Mouse (Mus musculus) hindbrain, embryonic 16.5 days (tissue): Measurements from ENCODE around the gene Plagl1. TPM values are rescaled to one million over a fixed set of nuclear protein-coding genes. Genes with fewer than 3 reads are reported as not detected.
A peak's percentile ranks its signal among the peaks of the same experiment; 100 is the strongest.

Experiments used
- ATAC-seq: fragments of 200-750 bp; cut with Nextera tagmentation; 2 replicates; pipeline ENCODE4 v1.8.0; 2017; ENCODE audit warnings: moderate TSS enrichment, moderate library complexity
- H3K27ac ChIP-seq: fragments of 300-500 bp; sonication (generic); 2 replicates; pipeline ENCODE4 v1.5.1; 2014; ENCODE audit warnings: low read depth, mild to moderate bottlenecking, control low read depth, low read length, moderate library complexity
- H3K27me3 ChIP-seq: fragments of 300-500 bp; sonication (generic); replicated peaks from 2 replicates; pipeline ENCODE4 v1.6.1; 2014; ENCODE audit warnings: low read length; ENCODE audit not compliant: control insufficient read depth, insufficient read depth
- H3K36me3 ChIP-seq: fragments of 300-500 bp; sonication (generic); 2 replicates; pipeline ENCODE4 v1.6.1; 2014; ENCODE audit warnings: mild to moderate bottlenecking, low read length, moderate library complexity, mixed read lengths; ENCODE audit not compliant: control insufficient read depth, insufficient read depth
- H3K4me1 ChIP-seq: fragments of 300-500 bp; sonication (generic); 2 replicates; pipeline ENCODE4 v1.6.1; 2014; ENCODE audit warnings: low read depth, low read length; ENCODE audit not compliant: control insufficient read depth, insufficient read depth
- H3K4me2 ChIP-seq: fragments of 300-500 bp; sonication (generic); 2 replicates; pipeline ENCODE4 v1.6.1; 2014; ENCODE audit warnings: mild to moderate bottlenecking, low read length, control low read depth, moderate library complexity
- H3K4me3 ChIP-seq: fragments of 300-500 bp; sonication (generic); 2 replicates; pipeline ENCODE4 v1.5.1; 2014; ENCODE audit warnings: mild to moderate bottlenecking, low read length, control low read depth, moderate library complexity
- H3K9ac ChIP-seq: fragments of 300-500 bp; sonication (generic); 2 replicates; pipeline ENCODE4 v1.6.1; 2014; ENCODE audit warnings: low read depth, mild to moderate bottlenecking, control low read depth, low read length, moderate library complexity
- H3K9me3 ChIP-seq: fragments of 300-500 bp; sonication (generic); 2 replicates; pipeline ENCODE4 v1.6.1; 2014; ENCODE audit warnings: mild to moderate bottlenecking, low read length, moderate library complexity; ENCODE audit not compliant: control insufficient read depth
- WGBS: fragments of 180-500 bp; shearing (Covaris S2); extraction: QIAGEN DNeasy Blood & Tissue Kit; methylation state at CpG from one replicate; pipeline ENCODE4 v1.1.7; 2014; 5-methylcytosine and 5-hydroxymethylcytosine counted together
- polyA plus RNA-seq: library from polyadenylated mRNA; unstranded; fragments of >200 nt; fragmentation: Nextera tagmentation; extraction: Ambion mirVana; gene quantifications from 2 replicates; pipeline ENCODE4 v1.2.1, GENCODE M21; 2015

Gene Plagl1
- polyA plus RNA-seq, 1 experiment from 2014 or later: 25.4 TPM

- H3K4me2 ChIP-seq: no peak overlapping the region
- H3K9ac ChIP-seq: no peak overlapping the region
- no peak for ATAC-seq
- H3K27me3 ChIP-seq: no peaks in the 10 kb centered on the region
- H3K4me1 ChIP-seq: no peaks in the 10 kb centered on the region
- H3K9me3 ChIP-seq: no peaks in the 10 kb centered on the region
- H3K27ac ChIP-seq: no peak overlapping the region
- 92% methylated on average over 5 of the region's 5 CpGs for WGBS
- no peak overlapping the region for H3K4me3 ChIP-seq
- no peaks in the 10 kb centered on the region for H3K36me3 ChIP-seq
Measured at GRCm38 (mm10) chr10:13029416-13029815, 30.9 kb upstream of the Plagl1 start.

DNA sequence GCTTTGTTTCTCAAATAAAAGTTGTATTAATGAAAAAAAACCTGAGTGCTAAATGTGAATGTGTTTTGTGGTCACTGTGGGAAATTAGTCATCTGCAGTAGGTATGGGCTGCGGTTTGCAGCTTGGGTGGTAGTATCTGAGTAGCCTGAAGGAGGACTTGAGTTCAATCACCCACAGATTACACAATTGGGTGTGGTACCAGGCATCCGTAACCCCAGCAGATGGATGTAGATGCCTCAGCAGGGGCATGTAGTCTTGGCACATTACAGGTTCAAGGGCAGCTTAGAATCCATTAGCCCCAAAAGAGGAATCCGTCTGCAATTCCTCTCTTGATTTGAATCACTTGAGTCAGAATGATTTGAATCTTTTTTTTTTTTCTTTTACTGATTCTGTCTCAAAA, 25.0 kb upstream of the Plagl1 start:
- WGBS: 92% methylated on average over 3 of the region's 3 CpGs
- H3K4me3 ChIP-seq: no peak overlapping the region
- no peak overlapping the region for H3K27ac ChIP-seq
- H3K4me2 ChIP-seq: no peak overlapping the region
- no peaks in the 10 kb centered on the region for H3K27me3 ChIP-seq
- no peaks in the 10 kb centered on the region for H3K4me1 ChIP-seq
- H3K9me3 ChIP-seq: no peaks in the 10 kb centered on the region
- no peak for ATAC-seq
- H3K9ac ChIP-seq: no peak overlapping the region
- H3K36me3 ChIP-seq: no peaks in the 10 kb centered on the region

DNA sequence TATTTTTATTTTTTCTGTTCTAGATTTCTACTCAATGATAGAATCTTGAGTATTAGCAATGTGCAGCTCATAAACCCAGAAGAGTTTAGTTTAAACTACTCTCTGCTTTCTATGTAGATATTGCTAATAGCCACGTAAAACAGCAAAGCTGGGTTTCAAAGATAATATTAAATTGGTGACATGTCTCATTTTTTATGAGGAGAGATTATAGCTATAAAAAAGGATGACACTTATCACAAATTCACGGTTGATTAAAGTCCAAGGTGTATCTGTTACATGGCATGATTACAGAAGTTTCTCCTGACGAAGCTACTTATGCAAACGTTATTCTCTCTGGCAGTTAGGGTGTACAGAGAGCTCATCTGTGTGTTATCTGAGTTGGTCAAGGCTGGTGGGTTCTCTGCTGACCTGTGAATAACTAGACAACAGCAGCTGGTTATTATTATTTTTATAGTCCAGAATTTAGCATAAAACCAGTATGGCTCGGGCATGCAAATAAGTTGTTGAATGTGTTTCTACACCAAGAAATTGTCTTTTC, 20.6 kb upstream of the Plagl1 start:
- 84% methylated on average over 5 of the region's 5 CpGs for WGBS
- no peak overlapping the region for H3K27ac ChIP-seq
- no peaks in the 10 kb centered on the region for H3K9me3 ChIP-seq
- H3K4me3 ChIP-seq: no peak overlapping the region
- no peaks in the 10 kb centered on the region for H3K36me3 ChIP-seq
- H3K27me3 ChIP-seq: no peaks in the 10 kb centered on the region
- no peak overlapping the region for H3K9ac ChIP-seq
- no peak for ATAC-seq
- no peak overlapping the region for H3K4me2 ChIP-seq
- no peaks in the 10 kb centered on the region for H3K4me1 ChIP-seq

DNA sequence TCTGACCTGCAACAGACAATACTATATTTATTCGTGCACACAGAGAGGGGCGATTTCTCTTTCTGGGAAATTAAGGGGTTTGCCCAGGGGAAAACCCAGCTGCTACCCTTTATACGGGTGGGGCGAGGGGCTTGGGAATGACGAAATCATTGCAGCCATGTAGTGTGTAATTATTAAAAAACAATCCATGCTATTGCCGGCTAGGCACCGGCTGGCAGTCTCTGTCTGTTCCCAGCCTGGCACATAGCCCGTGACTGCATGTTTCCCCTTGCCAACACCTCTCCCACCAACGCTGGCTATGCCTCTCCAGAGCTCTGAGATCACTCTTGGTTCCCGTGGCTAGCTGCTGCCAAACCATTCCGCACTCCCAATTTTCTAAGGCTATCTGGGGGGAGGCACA, 15.6 kb upstream of the Plagl1 start:
- Histone ChIP-seq H3K4me1 (no peaks in the 10 kb centered on the region), H3K36me3 (no peaks in the 10 kb centered on the region), H3K27ac (no peak overlapping the region), H3K9me3 (no peaks in the 10 kb centered on the region), H3K9ac (no peak overlapping the region), H3K4me3 (no peak overlapping the region), H3K4me2 (peak overlapping the region; percentile 16; the same call in 1 of the 2 replicates), H3K27me3 (no peaks in the 10 kb centered on the region)
- ATAC-seq: peak; percentile 70
- WGBS: 57% methylated on average over 11 of the region's 11 CpGs

DNA sequence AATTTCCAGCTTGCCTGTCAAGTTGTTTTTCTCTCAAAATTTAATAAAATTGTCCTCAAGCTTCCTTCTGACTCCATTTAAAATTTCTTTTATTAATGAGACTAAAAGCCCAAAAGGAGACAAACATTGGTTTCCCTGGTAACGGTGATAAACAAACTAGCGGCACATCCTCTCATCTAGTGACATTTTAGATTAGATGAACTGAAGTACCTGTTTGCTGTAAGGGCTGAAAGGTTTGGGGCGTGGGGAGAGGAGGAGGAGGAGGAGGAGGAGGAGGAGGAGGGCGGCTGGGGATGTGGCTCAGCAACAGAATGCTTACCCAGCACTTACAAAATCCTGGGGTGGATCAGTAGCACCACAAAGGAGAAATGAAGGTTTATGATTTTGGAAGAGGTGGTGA, 12.5 kb upstream of the Plagl1 start:
- H3K27ac ChIP-seq: no peak overlapping the region
- H3K4me1 ChIP-seq: no peaks in the 10 kb centered on the region

GRCm38 (mm10) chr10:13056863-13057381, 3.4 kb upstream of the Plagl1 start:
- Histone ChIP-seq H3K4me2 (no peak overlapping the region), H3K27me3 (peaks cover 10% of the 10 kb centered on the region), H3K9ac (no peak overlapping the region), H3K4me3 (no peak overlapping the region), H3K36me3 (no peaks in the 10 kb centered on the region), H3K27ac (no peak overlapping the region), H3K9me3 (no peaks in the 10 kb centered on the region), H3K4me1 (peaks cover 8% of the 10 kb centered on the region)
- ATAC-seq: no peak
- WGBS: 82% methylated on average over 6 of the region's 6 CpGs

More for the DNA sequence above, 12.5 kb upstream of the Plagl1 start:
- no peak overlapping the region for H3K4me3 ChIP-seq
- no peaks in the 10 kb centered on the region for H3K9me3 ChIP-seq
- H3K9ac ChIP-seq: no peak overlapping the region
- H3K36me3 ChIP-seq: no peaks in the 10 kb centered on the region
- WGBS: 55% methylated on average over 4 of the region's 4 CpGs
- ATAC-seq: no peak
- H3K27me3 ChIP-seq: no peaks in the 10 kb centered on the region
- H3K4me2 ChIP-seq: no peak overlapping the region

GRCm38 (mm10) chr10:13060821-13061671, 742 bp downstream of the Plagl1 start:
- peak overlapping the region; percentile 90 for H3K4me2 ChIP-seq
- H3K27ac ChIP-seq: no peak overlapping the region
- peak overlapping the region; percentile 67 for H3K9ac ChIP-seq
- H3K4me3 ChIP-seq: peak overlapping the region; percentile 50
- ATAC-seq: peak; percentile 73
- peaks cover 8% of the 10 kb centered on the region for H3K4me1 ChIP-seq
- WGBS: 6% methylated on average over 43 of the region's 46 CpGs
- H3K9me3 ChIP-seq: no peaks in the 10 kb centered on the region
- peaks cover 10% of the 10 kb centered on the region for H3K27me3 ChIP-seq
- H3K36me3 ChIP-seq: no peaks in the 10 kb centered on the region

DNA sequence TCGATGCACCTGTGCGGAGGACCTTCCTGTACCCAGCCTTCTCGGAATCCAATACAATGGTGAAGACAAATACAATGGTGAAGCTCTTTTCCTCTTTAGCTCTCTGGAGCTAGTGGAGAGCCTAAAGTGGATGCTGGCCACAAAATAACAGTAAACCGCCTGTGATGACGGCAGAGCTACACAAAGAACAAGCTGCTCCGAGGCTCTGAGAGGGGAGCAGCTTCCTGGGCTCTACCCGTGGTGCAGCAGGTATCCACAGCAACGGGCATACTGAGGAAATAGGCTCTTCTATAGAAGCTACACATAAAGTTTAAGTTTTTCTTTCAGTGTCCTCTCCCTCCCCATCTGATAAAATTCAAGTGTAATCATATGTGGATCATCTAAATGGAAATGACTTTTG, 2.1 kb downstream of the Plagl1 start:
- Histone ChIP-seq H3K27me3 (peaks cover 10% of the 10 kb centered on the region), H3K9ac (no peak overlapping the region), H3K4me2 (no peak overlapping the region), H3K27ac (no peak overlapping the region), H3K4me3 (no peak overlapping the region), H3K36me3 (no peaks in the 10 kb centered on the region), H3K4me1 (peaks cover 8% of the 10 kb centered on the region), H3K9me3 (no peaks in the 10 kb centered on the region)
- no peak for ATAC-seq
- WGBS: 47% methylated on average over 8 of the region's 8 CpGs

DNA sequence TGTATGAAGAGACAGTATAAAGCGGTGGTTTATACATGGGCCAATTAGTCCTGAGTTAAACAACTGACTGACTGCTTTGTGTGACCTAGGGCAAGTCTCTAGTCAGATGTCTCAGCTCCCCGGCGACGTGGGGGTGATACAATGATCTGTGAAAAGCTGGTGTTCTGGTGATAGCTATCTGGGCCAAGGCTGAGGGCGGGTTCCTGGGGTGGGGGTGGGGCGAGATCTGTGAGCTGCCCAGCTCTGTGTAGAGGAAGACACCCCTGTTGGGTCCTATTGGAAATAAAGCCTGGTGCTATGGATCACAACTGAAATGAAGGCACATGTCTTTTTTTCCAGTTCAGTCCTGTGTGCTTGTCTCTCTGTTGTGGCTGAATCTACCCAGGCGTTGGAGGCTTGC, 3.2 kb downstream of the Plagl1 start:
- Histone ChIP-seq H3K9ac (no peak overlapping the region), H3K27me3 (peaks cover 10% of the 10 kb centered on the region), H3K36me3 (no peaks in the 10 kb centered on the region), H3K4me1 (peaks cover 8% of the 10 kb centered on the region), H3K9me3 (no peaks in the 10 kb centered on the region), H3K4me3 (no peak overlapping the region), H3K27ac (no peak overlapping the region), H3K4me2 (no peak overlapping the region)
- ATAC-seq: no peak
- WGBS: 24% methylated on average over 7 of the region's 7 CpGs
